Mouse (Mus musculus): ENCODE measurements around the gene Rbmy.
"Not testable (repeated sequence)": the region's sequence is repeated elsewhere in the genome, so short reads cannot be mapped to it uniquely, and the experiment has no call there.

The Rbmy gene

DNA sequence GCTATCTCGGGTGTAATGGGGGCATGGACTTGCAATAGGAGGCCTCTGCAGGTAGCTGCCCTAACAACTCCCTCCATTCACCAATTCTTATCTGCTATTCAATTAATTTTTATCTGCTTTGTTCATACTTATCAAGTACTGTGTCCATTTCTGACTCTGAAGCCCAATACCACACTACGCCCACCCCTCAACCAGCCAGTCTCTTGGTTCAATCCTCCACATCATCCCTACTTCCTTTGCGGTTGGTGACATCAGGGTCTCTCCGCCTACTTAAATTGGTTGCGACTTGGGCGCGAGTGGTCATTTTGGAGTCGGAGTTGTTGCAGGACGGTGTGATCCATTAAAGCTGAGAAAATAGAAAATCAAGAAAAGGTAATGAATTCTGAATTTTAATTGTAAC is at the start of gene Rbmy, which contains the start of gene Gm10256:
TSS of gene Rbmy (plus strand) at position 301 of the 400 bp plus-strand sequence.
TSS of gene Gm10256 (plus strand) at position 320 of the 400 bp plus-strand sequence.
- DNase-seq = not testable (repeated sequence)

DNA sequence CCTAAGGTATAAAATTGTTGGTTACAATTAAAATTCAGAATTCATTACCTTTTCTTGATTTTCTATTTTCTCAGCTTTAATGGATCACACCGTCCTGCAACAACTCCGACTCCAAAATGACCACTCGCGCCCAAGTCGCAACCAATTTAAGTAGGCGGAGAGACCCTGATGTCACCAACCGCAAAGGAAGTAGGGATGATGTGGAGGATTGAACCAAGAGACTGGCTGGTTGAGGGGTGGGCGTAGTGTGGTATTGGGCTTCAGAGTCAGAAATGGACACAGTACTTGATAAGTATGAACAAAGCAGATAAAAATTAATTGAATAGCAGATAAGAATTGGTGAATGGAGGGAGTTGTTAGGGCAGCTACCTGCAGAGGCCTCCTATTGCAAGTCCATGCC is 34.4 kb upstream of the Rbmy start, which contains the start of gene Gm4064:
TSS of gene Gm4064 (minus strand) at position 101 of the 400 bp plus-strand sequence.
- DNase-seq = not testable (repeated sequence)

Data from kidney, adult 11 months (tissue).